Mouse (Mus musculus) small intestine, adult 2 months (tissue): ENCODE measurements around the gene Eya3.

Experiments
- CTCF ChIP-seq: fragments of 200-500 bp; IDR thresholded peaks from 2 replicates; pipeline ENCODE4 v1.5.1; 2012; ENCODE audit warnings: low read depth, mild to moderate bottlenecking, control low read depth, inconsistent platforms, low read length, moderate library complexity, mixed read lengths; ENCODE audit not compliant: insufficient replicate concordance, insufficient read length; ENCODE audit errors: extremely low read depth
- POLR2A ChIP-seq: fragments of 200-500 bp; IDR thresholded peaks from 2 replicates; pipeline ENCODE4 v1.6.1; 2012; ENCODE audit warnings: low read depth, mild to moderate bottlenecking, control low read depth, inconsistent platforms, low read length, moderate library complexity

DNA sequence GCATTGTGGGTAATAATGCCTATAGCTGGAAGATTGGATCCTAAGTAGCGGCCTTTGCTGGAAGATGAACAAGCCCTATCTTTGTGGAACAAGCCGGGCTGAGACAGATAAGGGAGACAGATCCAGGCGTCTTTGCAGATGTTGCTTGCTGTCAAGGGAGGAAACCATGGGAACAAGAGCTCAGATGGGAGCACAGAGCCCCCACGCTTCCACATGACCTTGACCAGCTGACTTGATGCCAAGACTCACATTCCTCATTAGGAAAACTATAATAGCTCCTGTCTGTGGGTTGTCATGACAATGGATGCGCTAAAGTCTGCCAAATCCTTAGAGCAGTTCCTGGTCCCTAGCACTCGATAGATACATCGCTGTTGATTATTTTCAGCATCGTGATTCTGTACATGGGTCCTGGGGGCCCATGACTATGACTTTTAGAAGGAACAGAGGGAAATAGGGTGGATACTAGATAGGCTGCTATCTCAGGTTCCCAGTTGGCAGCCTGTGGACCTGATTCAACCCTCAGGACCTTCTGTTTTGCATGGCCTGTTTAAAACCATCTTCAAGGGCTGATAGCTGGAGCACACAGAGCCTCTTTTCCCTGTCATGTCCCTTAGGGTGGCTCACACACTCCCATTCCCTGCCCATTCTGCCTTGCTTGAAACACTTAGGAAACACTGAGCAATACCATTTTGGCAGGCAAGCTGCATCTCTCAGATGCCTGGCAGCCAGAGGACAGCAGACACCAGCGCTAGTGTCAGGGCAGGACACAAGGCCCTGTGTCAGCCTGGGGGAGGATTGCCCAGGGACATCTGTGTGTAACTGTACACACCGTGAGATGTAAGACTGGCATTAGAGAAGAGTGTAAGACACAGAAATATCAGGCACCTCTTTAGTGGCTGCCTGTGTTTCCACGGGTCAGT, 105.5 kb downstream of the Eya3 start:
- no peak for TF ChIP-seq POLR2A
- TF ChIP-seq CTCF: no peak
